Mouse (Mus musculus) forelimb bud, embryonic 11.5 days (tissue): Measurements from ENCODE around the gene Stn1.

ENCODE experiments used
- DNase-seq: peaks from one replicate; pipeline ENCODE4 v3.0.0-alpha.2; 2012; ENCODE audit warnings: low read depth, low spot score

The Stn1 gene

GRCm38 (mm10) chr19:47510473-47511293 is 26.6 kb downstream of the Stn1 start:
- DNase-seq = no peak

- DNase-seq = no peak
Observed at GRCm38 (mm10) chr19:47510135-47510472, 27.2 kb downstream of the Stn1 start.

- DNase-seq = no peak
Observed at GRCm38 (mm10) chr19:47508771-47509281, 28.5 kb downstream of the Stn1 start.

- DNase-seq = no peak
Observed at GRCm38 (mm10) chr19:47508191-47508590, 29.1 kb downstream of the Stn1 start.

GRCm38 (mm10) chr19:47507128-47508121 is 29.9 kb downstream of the Stn1 start:
- peak; percentile 39 for DNase-seq

GRCm38 (mm10) chr19:47503625-47504024 is 33.7 kb downstream of the Stn1 start:
- peak; percentile 57 for DNase-seq

GRCm38 (mm10) chr19:47502563-47502962 is 34.7 kb downstream of the Stn1 start:
- peak; percentile 43 for DNase-seq

- no peak for DNase-seq
Observed at GRCm38 (mm10) chr19:47500389-47501011, 36.8 kb downstream of the Stn1 start.

- no peak for DNase-seq
Observed at GRCm38 (mm10) chr19:47499841-47500240, 37.5 kb downstream of the Stn1 start.

GRCm38 (mm10) chr19:47498942-47499341 is 38.4 kb downstream of the Stn1 start:
- peak; percentile 62 for DNase-seq

- DNase-seq = peak; percentile 46
Observed at GRCm38 (mm10) chr19:47497736-47498135, 39.6 kb downstream of the Stn1 start.

GRCm38 (mm10) chr19:47497313-47497712 is 40.0 kb downstream of the Stn1 start:
- no peak for DNase-seq

- no peak for DNase-seq
Observed at GRCm38 (mm10) chr19:47493017-47493997, 44.0 kb downstream of the Stn1 start.

- DNase-seq = no peak
Observed at GRCm38 (mm10) chr19:47492422-47492821, 44.9 kb downstream of the Stn1 start.

- no peak for DNase-seq
Observed at GRCm38 (mm10) chr19:47491853-47492252, 45.5 kb downstream of the Stn1 start.

GRCm38 (mm10) chr19:47489233-47489632 is 48.1 kb downstream of the Stn1 start:
- DNase-seq = no peak

- DNase-seq = no peak
Observed at GRCm38 (mm10) chr19:47488250-47488649, 49.1 kb downstream of the Stn1 start.

GRCm38 (mm10) chr19:47487572-47487971 is 49.7 kb downstream of the Stn1 start:
- DNase-seq = no peak

GRCm38 (mm10) chr19:47485997-47486566 is 51.2 kb downstream of the Stn1 start:
- no peak for DNase-seq

GRCm38 (mm10) chr19:47484110-47484509 is 53.2 kb downstream of the Stn1 start:
- DNase-seq = no peak
